Mouse (Mus musculus) forebrain, embryonic 12.5 days (tissue): ENCODE data around the gene Slc19a2. TPM values are rescaled to one million over a fixed set of nuclear protein-coding genes. Genes with fewer than 3 reads are reported as not detected.

Source experiments
- ATAC-seq: fragments of 200-750 bp; cut with Nextera tagmentation; 2 replicates; pipeline ENCODE4 v1.8.0; 2017; ENCODE audit warnings: moderate TSS enrichment; ENCODE audit not compliant: low FRiP score
- H3K27ac ChIP-seq: fragments of 300-500 bp; sonication (generic); 2 replicates; pipeline ENCODE4 v1.5.1; 2016; ENCODE audit warnings: mild to moderate bottlenecking
- H3K27me3 ChIP-seq: fragments of 300-500 bp; sonication (generic); 2 replicates; pipeline ENCODE4 v1.6.1; 2016; ENCODE audit warnings: mild to moderate bottlenecking
- H3K36me3 ChIP-seq: fragments of 300-500 bp; sonication (generic); replicated peaks from 2 replicates; pipeline ENCODE4 v1.6.1; 2016; ENCODE audit warnings: mild to moderate bottlenecking
- H3K4me1 ChIP-seq: fragments of 300-500 bp; sonication (generic); 2 replicates; pipeline ENCODE4 v1.6.1; 2016
- H3K4me2 ChIP-seq: fragments of 300-500 bp; sonication (generic); 2 replicates; pipeline ENCODE4 v1.6.1; 2016; ENCODE audit warnings: mild to moderate bottlenecking, moderate library complexity
- H3K4me3 ChIP-seq: fragments of 300-500 bp; sonication (generic); replicated peaks from 2 replicates; pipeline ENCODE4 v1.5.1; 2016; ENCODE audit warnings: mild to moderate bottlenecking
- H3K9ac ChIP-seq: fragments of 300-500 bp; sonication (generic); 2 replicates; pipeline ENCODE4 v1.6.1; 2016; ENCODE audit warnings: mild to moderate bottlenecking
- H3K9me3 ChIP-seq: fragments of 300-500 bp; sonication (generic); 2 replicates; pipeline ENCODE4 v1.6.1; 2016
- WGBS: fragments of 180-500 bp; shearing (Covaris S2); methylation state at CpG from one replicate; pipeline ENCODE4 v1.1.7; 2016; 5-methylcytosine and 5-hydroxymethylcytosine counted together
- polyA plus RNA-seq: library from polyadenylated mRNA; unstranded; fragments of >200 nt; fragmentation: Nextera tagmentation; extraction: Ambion mirVana; gene quantifications from 2 replicates; pipeline ENCODE4 v1.2.1, GENCODE M21; 2016

The Slc19a2 gene
- polyA plus RNA-seq, 1 experiment from 2014 or later: 10.8 TPM

GRCm38 (mm10) chr1:164233447-164233846, 15.4 kb upstream of the Slc19a2 start:
- no peaks in the 10 kb centered on the region for H3K36me3 ChIP-seq
- H3K27ac ChIP-seq: no peak overlapping the region
- H3K4me3 ChIP-seq: no peak overlapping the region
- no peak overlapping the region for H3K9ac ChIP-seq
- H3K27me3 ChIP-seq: no peaks in the 10 kb centered on the region
- H3K9me3 ChIP-seq: no peaks in the 10 kb centered on the region
- no peaks in the 10 kb centered on the region for H3K4me1 ChIP-seq
- WGBS: 86% methylated on average over 1 of the region's 1 CpGs
- ATAC-seq: no peak
- H3K4me2 ChIP-seq: no peak overlapping the region

GRCm38 (mm10) chr1:164235078-164235477, 13.8 kb upstream of the Slc19a2 start:
- no peak for ATAC-seq
- H3K4me2 ChIP-seq: no peak overlapping the region
- no peak overlapping the region for H3K27ac ChIP-seq
- H3K9me3 ChIP-seq: no peaks in the 10 kb centered on the region
- H3K36me3 ChIP-seq: no peaks in the 10 kb centered on the region
- H3K9ac ChIP-seq: no peak overlapping the region
- no peaks in the 10 kb centered on the region for H3K4me1 ChIP-seq
- H3K4me3 ChIP-seq: no peak overlapping the region
- no peaks in the 10 kb centered on the region for H3K27me3 ChIP-seq
- 66% methylated on average over 7 of the region's 7 CpGs for WGBS

GRCm38 (mm10) chr1:164236078-164236477, 12.8 kb upstream of the Slc19a2 start:
- H3K36me3 ChIP-seq: no peaks in the 10 kb centered on the region
- H3K9me3 ChIP-seq: no peaks in the 10 kb centered on the region
- no peaks in the 10 kb centered on the region for H3K4me1 ChIP-seq
- H3K9ac ChIP-seq: no peak overlapping the region
- ATAC-seq: no peak
- no peak overlapping the region for H3K27ac ChIP-seq
- no peaks in the 10 kb centered on the region for H3K27me3 ChIP-seq
- no peak overlapping the region for H3K4me3 ChIP-seq
- H3K4me2 ChIP-seq: no peak overlapping the region
- WGBS: 68% methylated on average over 7 of the region's 7 CpGs

- Histone ChIP-seq H3K27ac (no peak overlapping the region), H3K4me3 (no peak overlapping the region), H3K4me1 (no peaks in the 10 kb centered on the region), H3K36me3 (no peaks in the 10 kb centered on the region), H3K4me2 (no peak overlapping the region), H3K9ac (no peak overlapping the region), H3K27me3 (no peaks in the 10 kb centered on the region), H3K9me3 (no peaks in the 10 kb centered on the region)
- WGBS: 79% methylated on average over 2 of the region's 2 CpGs
- no peak for ATAC-seq
These were observed 7.4 kb upstream of the Slc19a2 start for GRCm38 (mm10) chr1:164241494-164241893.

GRCm38 (mm10) chr1:164242809-164243208, 6.0 kb upstream of the Slc19a2 start:
- H3K4me2 ChIP-seq: no peak overlapping the region
- H3K4me3 ChIP-seq: no peak overlapping the region
- H3K36me3 ChIP-seq: no peaks in the 10 kb centered on the region
- peaks cover 3% of the 10 kb centered on the region for H3K4me1 ChIP-seq
- WGBS: 70% methylated on average over 8 of the region's 8 CpGs
- no peak overlapping the region for H3K27ac ChIP-seq
- ATAC-seq: no peak
- no peaks in the 10 kb centered on the region for H3K9me3 ChIP-seq
- no peak overlapping the region for H3K9ac ChIP-seq
- H3K27me3 ChIP-seq: no peaks in the 10 kb centered on the region

GRCm38 (mm10) chr1:164247442-164247841, 1.4 kb upstream of the Slc19a2 start:
- no peak for ATAC-seq
- H3K9ac ChIP-seq: peak overlapping the region; percentile 29; the same call in 1 of the 2 replicates
- H3K36me3 ChIP-seq: no peaks in the 10 kb centered on the region
- no peak overlapping the region for H3K27ac ChIP-seq
- 31% methylated on average over 8 of the region's 8 CpGs for WGBS
- peak overlapping the region; percentile 80; the same call in 1 of the 2 replicates for H3K4me2 ChIP-seq
- H3K27me3 ChIP-seq: 0 out of 2 replicates have a peak, but pooled peaks cover 8% of the 10 kb centered on the region
- H3K4me3 ChIP-seq: peak overlapping the region; percentile 79; the same call in 1 of the 2 replicates
- peaks cover 24% of the 10 kb centered on the region for H3K4me1 ChIP-seq
- H3K9me3 ChIP-seq: no peaks in the 10 kb centered on the region

GRCm38 (mm10) chr1:164247971-164248370, 875 bp upstream of the Slc19a2 start:
- Histone ChIP-seq H3K9me3 (no peaks in the 10 kb centered on the region), H3K9ac (peak overlapping the region; percentile 29; the same call in 1 of the 2 replicates), H3K4me2 (peak overlapping the region; percentile 80), H3K4me1 (peaks cover 24% of the 10 kb centered on the region), H3K4me3 (peak overlapping the region; percentile 79), H3K27me3 (0 out of 2 replicates have a peak, but pooled peaks cover 8% of the 10 kb centered on the region), H3K36me3 (no peaks in the 10 kb centered on the region), H3K27ac (no peak overlapping the region)
- no peak for ATAC-seq
- WGBS: 6% methylated on average over 10 of the region's 10 CpGs

- H3K4me1 ChIP-seq: peaks cover 24% of the 10 kb centered on the region
- no peaks in the 10 kb centered on the region for H3K36me3 ChIP-seq
- H3K27ac ChIP-seq: no peak overlapping the region
- H3K9ac ChIP-seq: peak overlapping the region; percentile 71
- 0% methylated on average over 33 of the region's 33 CpGs for WGBS
- no peaks in the 10 kb centered on the region for H3K9me3 ChIP-seq
- H3K4me3 ChIP-seq: peak overlapping the region; percentile 79
- H3K4me2 ChIP-seq: peak overlapping the region; percentile 80
- ATAC-seq: no peak
- H3K27me3 ChIP-seq: 0 out of 2 replicates have a peak, but pooled peaks cover 8% of the 10 kb centered on the region
These were observed 476 bp downstream of the Slc19a2 start for GRCm38 (mm10) chr1:164249332-164249711.

- Histone ChIP-seq H3K9me3 (no peaks in the 10 kb centered on the region), H3K27ac (no peak overlapping the region), H3K4me3 (peak overlapping the region; percentile 79), H3K4me2 (peak overlapping the region; percentile 80; the same call in 1 of the 2 replicates), H3K27me3 (0 out of 2 replicates have a peak, but pooled peaks cover 8% of the 10 kb centered on the region), H3K36me3 (no peaks in the 10 kb centered on the region), H3K9ac (0 out of 2 replicates have a peak overlapping the region, but pooled peaks have one; percentile 12), H3K4me1 (peaks cover 24% of the 10 kb centered on the region)
- no peak for ATAC-seq
- WGBS: 71% methylated on average over 8 of the region's 8 CpGs
These were observed 1.7 kb downstream of the Slc19a2 start for GRCm38 (mm10) chr1:164250391-164251150.

- Histone ChIP-seq H3K9ac (no peak overlapping the region), H3K27me3 (0 out of 2 replicates have a peak, but pooled peaks cover 8% of the 10 kb centered on the region), H3K9me3 (no peaks in the 10 kb centered on the region), H3K4me3 (no peak overlapping the region), H3K27ac (no peak overlapping the region), H3K4me1 (peaks cover 24% of the 10 kb centered on the region), H3K36me3 (no peaks in the 10 kb centered on the region), H3K4me2 (no peak overlapping the region)
- 86% methylated on average over 1 of the region's 1 CpGs for WGBS
- no peak for ATAC-seq
These were observed 2.6 kb downstream of the Slc19a2 start for GRCm38 (mm10) chr1:164251438-164251837.

GRCm38 (mm10) chr1:164252551-164252950, 3.7 kb downstream of the Slc19a2 start:
- Histone ChIP-seq H3K4me3 (no peak overlapping the region), H3K27me3 (0 out of 2 replicates have a peak, but pooled peaks cover 8% of the 10 kb centered on the region), H3K4me2 (no peak overlapping the region), H3K27ac (no peak overlapping the region), H3K9ac (no peak overlapping the region), H3K36me3 (peaks cover 7% of the 10 kb centered on the region), H3K9me3 (no peaks in the 10 kb centered on the region), H3K4me1 (peaks cover 24% of the 10 kb centered on the region)
- no peak for ATAC-seq
- 78% methylated on average over 5 of the region's 5 CpGs for WGBS

- Histone ChIP-seq H3K4me3 (no peak overlapping the region), H3K9me3 (no peaks in the 10 kb centered on the region), H3K36me3 (peaks cover 7% of the 10 kb centered on the region), H3K27me3 (0 out of 2 replicates have a peak, but pooled peaks cover 8% of the 10 kb centered on the region), H3K4me2 (no peak overlapping the region), H3K4me1 (peaks cover 13% of the 10 kb centered on the region), H3K9ac (no peak overlapping the region), H3K27ac (no peak overlapping the region)
- no peak for ATAC-seq
- WGBS: 81% methylated on average over 3 of the region's 3 CpGs
These were observed 6.0 kb downstream of the Slc19a2 start for GRCm38 (mm10) chr1:164254836-164255235.
